15 mouse cellular contexts compared by ENCODE assay signal in the genomic region with DNA sequence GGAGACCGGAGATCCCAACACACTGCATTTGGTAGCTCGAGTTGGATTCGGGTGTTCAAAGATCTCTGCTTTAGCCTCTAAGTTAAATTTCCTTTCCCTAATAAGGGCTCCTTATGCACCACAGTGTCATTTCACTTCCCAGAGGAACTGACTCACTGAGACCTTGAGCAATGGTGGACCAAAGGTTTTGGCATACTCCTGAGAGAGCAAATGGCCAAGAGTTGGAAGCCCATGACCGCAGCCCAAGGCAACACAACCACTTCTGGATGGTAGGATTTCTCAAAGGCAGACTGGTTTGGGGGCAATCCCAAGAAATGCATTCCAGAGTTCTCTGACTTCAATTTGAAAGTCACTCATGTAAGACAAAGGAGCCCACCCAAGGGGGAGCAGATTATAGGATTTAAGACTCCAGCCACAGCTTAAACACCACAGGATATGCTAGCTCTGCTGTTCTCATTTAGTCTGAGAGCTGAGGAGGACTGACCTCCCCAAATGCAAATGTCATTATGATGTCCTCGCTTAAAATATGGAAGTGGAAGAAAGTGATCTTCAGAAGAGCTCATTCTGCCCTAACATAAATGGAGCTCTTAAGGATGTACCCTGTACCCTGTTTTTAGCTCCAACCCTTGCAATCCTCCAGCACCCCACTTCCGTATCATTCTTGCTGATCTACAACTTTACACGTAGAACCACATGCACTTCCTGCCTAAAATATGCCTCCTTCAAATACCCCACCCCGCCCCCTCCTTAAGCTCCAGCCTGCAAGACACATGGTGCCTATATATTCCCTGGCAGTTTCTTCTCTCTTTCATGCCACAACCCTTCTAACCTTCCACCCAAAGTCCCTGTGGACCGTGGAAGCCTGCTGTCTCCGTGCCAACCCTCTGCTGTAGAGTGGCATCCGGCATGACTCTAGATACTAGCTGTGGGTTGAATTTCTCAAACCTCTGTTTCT.
DNase-seq lines count a peak whose midpoint lies in the region; ATAC-seq lines count a peak whose summit lies in the region.
"Had no signal": no experiment of that assay in that cellular context is flagged by ENCODE, and none has a peak within 500 bp of the region (broad histone marks: within the 10 kb centered on the region; RNA-seq: fewer than 3 reads in every experiment).

No protein-coding gene starts in this region.

- H3K36me3 ChIP-seq in hindbrain, embryonic 11.5 days (ENCODE audit: control insufficient read depth, insufficient read depth, low read length): no peaks in the 10 kb centered on the region
- H3K36me3 ChIP-seq: hindbrain, embryonic 15.5 days; lung, embryonic 15.5 days had no signal

- H3K4me3 ChIP-seq in hindbrain, embryonic 11.5 days (ENCODE audit: low read depth, low read length): no peak overlapping the region
- H3K4me3 ChIP-seq: forebrain, embryonic 13.5 days; hindbrain, embryonic 15.5 days; lung, embryonic 15.5 days had no signal

- H3K9ac ChIP-seq in hindbrain, embryonic 11.5 days (ENCODE audit: low read depth, low read length): no peak overlapping the region
- H3K9ac ChIP-seq: forebrain, embryonic 13.5 days; hindbrain, embryonic 15.5 days; lung, embryonic 15.5 days had no signal

- 84% methylated on average over 11 of the region's 11 CpGs for WGBS in hindbrain, embryonic 11.5 days

- no peak overlapping the region for H3K27ac ChIP-seq in hindbrain, embryonic 11.5 days (ENCODE audit: low read depth, low read length)
- H3K27ac ChIP-seq: forebrain, embryonic 13.5 days; hindbrain, embryonic 15.5 days; lung, embryonic 15.5 days had no signal

- DNase-seq in adrenal gland, postnatal 10 days: peak; percentile 50
- DNase-seq in adrenal gland, postnatal 4 days (ENCODE audit: low spot score in 2 of 2): no peak
- peak; percentile 51 for DNase-seq in T-cell, adult 2 months (ENCODE audit: low spot score)
- peak; percentile 51 for DNase-seq in fibroblast of lung, adult 2 months (ENCODE audit: low read depth)
- DNase-seq in thymus, postnatal 14 days: peak; percentile 79
- no peak for DNase-seq in urinary bladder, adult 2 months (ENCODE audit: low spot score)
- no peak for DNase-seq in hindbrain, embryonic 11.5 days (ENCODE audit: low spot score)
- no peak for DNase-seq in layer of hippocampus, postnatal 36 days
- DNase-seq: B cell, adult 2 months; cerebellum, adult 18-20 months; embryo, embryonic 11 days; right cerebral cortex, postnatal 25 days had no signal

- H3K4me1 ChIP-seq in hindbrain, embryonic 11.5 days (replicated peaks; ENCODE audit: control insufficient read depth, insufficient read depth, low read length): no peaks in the 10 kb centered on the region

- no peak overlapping the region for H3K4me2 ChIP-seq in hindbrain, embryonic 11.5 days (replicated peaks; ENCODE audit: low read depth, low read length)
- H3K4me2 ChIP-seq: forebrain, embryonic 13.5 days; hindbrain, embryonic 15.5 days; lung, embryonic 15.5 days had no signal

- no peaks in the 10 kb centered on the region for H3K9me3 ChIP-seq in hindbrain, embryonic 11.5 days (ENCODE audit: control insufficient read depth, low read length)
- H3K9me3 ChIP-seq: forebrain, embryonic 13.5 days; hindbrain, embryonic 15.5 days; lung, embryonic 15.5 days had no signal

- H3K27me3 ChIP-seq in hindbrain, embryonic 11.5 days (ENCODE audit: control insufficient read depth, insufficient read depth, low read length): no peaks in the 10 kb centered on the region
- H3K27me3 ChIP-seq: forebrain, embryonic 13.5 days; hindbrain, embryonic 15.5 days; lung, embryonic 15.5 days had no signal

- no peak for ATAC-seq in hindbrain, embryonic 11.5 days (ENCODE audit: low FRiP score)
- ATAC-seq: forebrain, embryonic 13.5 days had no signal

Comparison
In these comparisons a context has a peak if more than half of its experiments do, and no peak if none do; other contexts are left out.
1. DNase-seq: peak in adrenal gland, postnatal 10 days (single experiment), T-cell, adult 2 months (single experiment), fibroblast of lung, adult 2 months (single experiment) and thymus, postnatal 14 days (single experiment); none in adrenal gland, postnatal 4 days (0 of 2), urinary bladder, adult 2 months (single experiment), hindbrain, embryonic 11.5 days (single experiment) and layer of hippocampus, postnatal 36 days (0 of 2).